Mouse (Mus musculus): ENCODE measurements at regions not wholly inside any gene's neighbourhood (a gene's known extent, or its start where the extent isn't known, plus 50 kb on each side); places are given as distances from the start of the nearest gene placed in this dataset.

- no peak overlapping the region for H3K4me3 ChIP-seq
- no peaks in the 10 kb centered on the region for H3K9me3 ChIP-seq
- H3K27ac ChIP-seq: no peak overlapping the region
- H3K4me1 ChIP-seq: no peaks in the 10 kb centered on the region
- no peaks in the 10 kb centered on the region for H3K27me3 ChIP-seq (ENCODE audit: poor library complexity, severe bottlenecking)
- no peaks in the 10 kb centered on the region for H3K36me3 ChIP-seq (replicated peaks)
- no peak for DNase-seq (ENCODE audit: extremely low spot score, low spot score)
- 86% methylated on average over 3 of the region's 3 CpGs for WGBS
Observed at GRCm38 (mm10) chr15:56100133-56100735, 1377.2 kb downstream of the Slc22a22 start.

GRCm38 (mm10) chr15:56077838-56078567, 1399.4 kb downstream of the Slc22a22 start:
- WGBS: 57% methylated on average over 11 of the region's 11 CpGs
- Histone ChIP-seq H3K36me3 (replicated peaks) (no peaks in the 10 kb centered on the region), H3K4me3 (no peak overlapping the region), H3K27ac (peak overlapping the region; percentile 66), H3K9me3 (no peaks in the 10 kb centered on the region), H3K4me1 (peaks cover 16% of the 10 kb centered on the region), H3K27me3 (ENCODE audit: poor library complexity, severe bottlenecking) (no peaks in the 10 kb centered on the region)
- peak; percentile 34 for DNase-seq (ENCODE audit: extremely low spot score, low spot score)

- WGBS: 70% methylated on average over 1 of the region's 1 CpGs
- no peak for DNase-seq (ENCODE audit: extremely low spot score, low spot score)
- Histone ChIP-seq H3K36me3 (replicated peaks) (no peaks in the 10 kb centered on the region), H3K27ac (peak overlapping the region; percentile 66), H3K27me3 (ENCODE audit: poor library complexity, severe bottlenecking) (no peaks in the 10 kb centered on the region), H3K4me3 (no peak overlapping the region), H3K9me3 (no peaks in the 10 kb centered on the region), H3K4me1 (peaks cover 16% of the 10 kb centered on the region)
Observed at GRCm38 (mm10) chr15:56077081-56077480, 1400.3 kb downstream of the Slc22a22 start.

- H3K27me3 ChIP-seq (ENCODE audit: poor library complexity, severe bottlenecking): no peaks in the 10 kb centered on the region
- H3K27ac ChIP-seq: peak overlapping the region; percentile 66; the same call in 1 of the 2 replicates
- H3K36me3 ChIP-seq (replicated peaks): no peaks in the 10 kb centered on the region
- peaks cover 16% of the 10 kb centered on the region for H3K4me1 ChIP-seq
- DNase-seq (ENCODE audit: extremely low spot score, low spot score): no peak
- WGBS: 91% methylated on average over 1 of the region's 1 CpGs
- no peak overlapping the region for H3K4me3 ChIP-seq
- no peaks in the 10 kb centered on the region for H3K9me3 ChIP-seq
Observed at GRCm38 (mm10) chr15:56076680-56077079, 1400.7 kb downstream of the Slc22a22 start.

- no peaks in the 10 kb centered on the region for H3K27me3 ChIP-seq (ENCODE audit: poor library complexity, severe bottlenecking)
- H3K4me1 ChIP-seq: peaks cover 5% of the 10 kb centered on the region; the same call in 1 of the 2 replicates
- H3K27ac ChIP-seq: no peak overlapping the region
- H3K4me3 ChIP-seq: no peak overlapping the region
- DNase-seq (ENCODE audit: extremely low spot score, low spot score): no peak
- no peaks in the 10 kb centered on the region for H3K36me3 ChIP-seq (replicated peaks)
- H3K9me3 ChIP-seq: no peaks in the 10 kb centered on the region
- WGBS: 84% methylated on average over 2 of the region's 2 CpGs
Observed at GRCm38 (mm10) chr15:56069511-56069910, 1407.9 kb downstream of the Slc22a22 start.

GRCm38 (mm10) chr15:56067214-56067613, 1410.2 kb downstream of the Slc22a22 start:
- Histone ChIP-seq H3K27me3 (ENCODE audit: poor library complexity, severe bottlenecking) (no peaks in the 10 kb centered on the region), H3K27ac (no peak overlapping the region), H3K4me1 (peaks cover 5% of the 10 kb centered on the region; the same call in 1 of the 2 replicates), H3K4me3 (no peak overlapping the region), H3K9me3 (no peaks in the 10 kb centered on the region), H3K36me3 (replicated peaks) (no peaks in the 10 kb centered on the region)
- no peak for DNase-seq (ENCODE audit: extremely low spot score, low spot score)
- 92% methylated on average over 3 of the region's 3 CpGs for WGBS

- Histone ChIP-seq H3K9me3 (no peaks in the 10 kb centered on the region), H3K4me1 (peaks cover 5% of the 10 kb centered on the region; the same call in 1 of the 2 replicates), H3K27ac (no peak overlapping the region), H3K27me3 (ENCODE audit: poor library complexity, severe bottlenecking) (no peaks in the 10 kb centered on the region), H3K36me3 (replicated peaks) (no peaks in the 10 kb centered on the region), H3K4me3 (no peak overlapping the region)
- no peak for DNase-seq (ENCODE audit: extremely low spot score, low spot score)
- WGBS: 75% methylated on average over 4 of the region's 4 CpGs
Observed at GRCm38 (mm10) chr15:56066540-56066939, 1410.9 kb downstream of the Slc22a22 start.

- H3K36me3 ChIP-seq (replicated peaks): no peaks in the 10 kb centered on the region
- WGBS: 35% methylated on average over 7 of the region's 7 CpGs
- no peak for DNase-seq (ENCODE audit: extremely low spot score, low spot score)
Observed at GRCm38 (mm10) chr15:56065872-56066534, 1411.4 kb downstream of the Slc22a22 start.

GRCm38 (mm10) chr15:56062576-56062975, 1414.8 kb downstream of the Slc22a22 start:
- H3K4me1 ChIP-seq: peaks cover 4% of the 10 kb centered on the region; the same call in 1 of the 2 replicates
- no peaks in the 10 kb centered on the region for H3K36me3 ChIP-seq (replicated peaks)
- H3K27ac ChIP-seq: no peak overlapping the region
- WGBS: 59% methylated on average over 3 of the region's 3 CpGs
- no peak overlapping the region for H3K4me3 ChIP-seq
- H3K27me3 ChIP-seq (ENCODE audit: poor library complexity, severe bottlenecking): no peaks in the 10 kb centered on the region
- DNase-seq (ENCODE audit: extremely low spot score, low spot score): no peak
- H3K9me3 ChIP-seq: no peaks in the 10 kb centered on the region

More at GRCm38 (mm10) chr15:56065872-56066534, 1411.4 kb downstream of the Slc22a22 start:
- Histone ChIP-seq H3K4me3 (no peak overlapping the region), H3K27me3 (ENCODE audit: poor library complexity, severe bottlenecking) (no peaks in the 10 kb centered on the region), H3K9me3 (no peaks in the 10 kb centered on the region), H3K27ac (no peak overlapping the region), H3K4me1 (peaks cover 5% of the 10 kb centered on the region; the same call in 1 of the 2 replicates)

GRCm38 (mm10) chr15:56061326-56061725, 1416.1 kb downstream of the Slc22a22 start:
- no peaks in the 10 kb centered on the region for H3K4me1 ChIP-seq
- no peaks in the 10 kb centered on the region for H3K9me3 ChIP-seq
- no peaks in the 10 kb centered on the region for H3K27me3 ChIP-seq (ENCODE audit: poor library complexity, severe bottlenecking)
- no peak overlapping the region for H3K4me3 ChIP-seq
- H3K27ac ChIP-seq: no peak overlapping the region
- 81% methylated on average over 4 of the region's 4 CpGs for WGBS
- no peaks in the 10 kb centered on the region for H3K36me3 ChIP-seq (replicated peaks)
- DNase-seq (ENCODE audit: extremely low spot score, low spot score): no peak

GRCm38 (mm10) chr15:56050716-56051115, 1426.7 kb downstream of the Slc22a22 start:
- DNase-seq (ENCODE audit: extremely low spot score, low spot score): no peak
- 81% methylated on average over 7 of the region's 7 CpGs for WGBS
- Histone ChIP-seq H3K9me3 (no peaks in the 10 kb centered on the region), H3K4me3 (no peak overlapping the region), H3K27ac (no peak overlapping the region), H3K27me3 (ENCODE audit: poor library complexity, severe bottlenecking) (no peaks in the 10 kb centered on the region), H3K4me1 (0 out of 2 replicates have a peak, but pooled peaks cover 3% of the 10 kb centered on the region), H3K36me3 (replicated peaks) (no peaks in the 10 kb centered on the region)

- no peaks in the 10 kb centered on the region for H3K9me3 ChIP-seq
- no peak overlapping the region for H3K27ac ChIP-seq
- H3K4me3 ChIP-seq: no peak overlapping the region
- DNase-seq (ENCODE audit: extremely low spot score, low spot score): no peak
- 88% methylated on average over 2 of the region's 2 CpGs for WGBS
- no peaks in the 10 kb centered on the region for H3K27me3 ChIP-seq (ENCODE audit: poor library complexity, severe bottlenecking)
- H3K4me1 ChIP-seq: 0 out of 2 replicates have a peak, but pooled peaks cover 3% of the 10 kb centered on the region
- no peaks in the 10 kb centered on the region for H3K36me3 ChIP-seq (replicated peaks)
Observed at GRCm38 (mm10) chr15:56047832-56048231, 1429.6 kb downstream of the Slc22a22 start.
